Mouse (Mus musculus): Measurements from ENCODE around the gene Rhod.
A peak's percentile ranks its signal among the peaks of the same experiment; 100 is the strongest.
"Not testable (repeated sequence)": the region's sequence is repeated elsewhere in the genome, so short reads cannot be mapped to it uniquely, and the experiment has no call there.

The Rhod gene

DNA sequence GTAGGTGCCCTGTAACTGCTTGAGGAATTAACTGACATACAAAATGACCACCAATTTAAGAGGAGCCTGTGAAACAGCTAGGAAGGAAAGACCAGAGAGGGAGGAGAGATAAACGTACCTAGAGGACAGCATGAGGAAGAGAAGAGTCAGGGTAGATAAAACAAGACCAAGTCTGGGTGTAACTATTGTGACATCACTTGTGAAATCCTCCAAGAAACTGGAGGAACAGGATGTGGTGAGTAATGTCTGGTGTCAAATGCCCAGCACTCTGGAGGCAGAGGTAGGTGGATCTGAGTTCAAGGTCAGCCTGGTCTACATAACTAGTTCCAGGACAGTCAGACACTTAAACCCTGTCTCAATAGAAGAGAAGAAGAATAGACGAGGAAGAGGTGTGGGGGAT lies 30.2 kb downstream of the Rhod start:
- DNase-seq (ENCODE audit: inconsistent ontology term), result no peak

DNA sequence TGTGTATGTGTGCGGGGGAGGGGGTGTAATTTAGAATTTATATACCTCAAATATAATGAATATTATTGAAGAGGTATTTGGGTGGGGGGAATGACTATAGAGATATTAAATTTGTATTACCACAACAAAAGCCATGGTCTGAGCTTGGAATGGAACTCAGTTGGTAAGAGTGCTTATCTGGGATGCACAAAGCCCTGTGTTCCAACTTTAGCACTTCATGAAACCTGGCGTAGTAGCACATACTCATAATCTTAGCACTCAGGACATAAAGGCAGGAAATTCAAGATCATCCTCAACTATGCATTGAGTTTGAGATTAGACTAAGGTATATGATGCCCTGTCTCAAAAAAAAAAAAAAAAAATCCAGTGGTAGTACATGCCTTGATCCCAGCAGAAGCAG lies 34.4 kb downstream of the Rhod start:
- no peak for DNase-seq (ENCODE audit: inconsistent ontology term)

GRCm38 (mm10) chr19:4398959-4399358 lies 40.3 kb downstream of the Rhod start:
- no peak for DNase-seq (ENCODE audit: inconsistent ontology term)

DNA sequence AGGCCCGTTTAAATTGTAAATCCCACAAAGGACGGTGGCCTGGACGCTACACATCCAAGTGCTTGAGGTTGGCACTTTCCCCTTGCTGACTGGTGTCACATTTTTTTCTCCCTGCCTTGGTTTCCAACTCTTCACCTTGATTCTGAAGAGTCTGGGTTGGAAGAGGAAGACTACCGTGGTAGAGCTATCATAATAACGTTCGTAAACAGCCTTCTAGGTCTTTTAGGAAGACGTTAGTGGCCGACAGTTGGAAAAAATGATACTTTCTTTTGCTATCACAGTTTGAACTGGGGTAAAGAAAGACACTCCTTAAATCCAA lies 40.6 kb downstream of the Rhod start:
- DNase-seq (ENCODE audit: inconsistent ontology term), result no peak

GRCm38 (mm10) chr19:4397798-4398629 lies 41.2 kb downstream of the Rhod start, which contains the start of gene Kdm2a:
TSS of gene Kdm2a (minus strand) at chr19:4398285.
- DNase-seq (ENCODE audit: inconsistent ontology term), result no peak

DNA sequence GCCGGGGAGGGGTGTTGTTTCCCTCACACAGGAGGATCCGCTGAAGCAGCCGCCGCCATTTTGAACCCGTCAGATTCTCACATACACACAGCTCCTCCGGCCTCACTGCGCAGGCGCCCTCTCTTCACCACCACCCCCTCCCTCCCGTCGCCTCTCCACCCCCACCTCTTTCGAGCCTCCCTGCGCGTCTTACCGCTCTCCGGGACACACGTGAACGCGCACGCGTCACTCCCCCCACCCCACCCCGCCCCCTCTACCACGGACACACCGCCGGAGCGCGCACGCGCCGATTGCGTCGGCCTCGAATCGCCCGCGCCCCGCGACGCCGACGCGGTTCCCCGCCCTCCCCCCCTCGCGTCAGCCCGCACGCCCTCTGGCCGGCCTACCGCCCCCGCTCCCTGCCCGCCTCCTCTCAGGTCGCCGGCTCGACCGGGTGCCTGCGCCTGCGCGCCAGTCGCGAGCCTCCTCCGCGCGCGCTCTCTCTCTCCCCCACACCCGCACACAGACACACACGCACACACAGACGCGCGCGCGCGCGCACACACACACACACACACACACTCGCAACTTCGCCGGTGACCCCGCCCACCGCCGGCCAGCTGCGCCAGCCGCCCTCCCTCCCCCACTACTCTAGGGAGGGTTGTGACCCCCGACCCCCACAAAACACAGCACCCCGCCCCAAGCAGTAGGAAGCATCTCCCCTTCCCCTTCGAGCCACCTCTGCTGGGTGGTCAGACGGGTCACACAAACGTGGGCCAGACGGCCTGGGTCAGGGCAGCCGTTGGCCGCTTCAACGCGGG lies 42.0 kb downstream of the Rhod start:
- peak; percentile 99 for DNase-seq (ENCODE audit: inconsistent ontology term)

DNA sequence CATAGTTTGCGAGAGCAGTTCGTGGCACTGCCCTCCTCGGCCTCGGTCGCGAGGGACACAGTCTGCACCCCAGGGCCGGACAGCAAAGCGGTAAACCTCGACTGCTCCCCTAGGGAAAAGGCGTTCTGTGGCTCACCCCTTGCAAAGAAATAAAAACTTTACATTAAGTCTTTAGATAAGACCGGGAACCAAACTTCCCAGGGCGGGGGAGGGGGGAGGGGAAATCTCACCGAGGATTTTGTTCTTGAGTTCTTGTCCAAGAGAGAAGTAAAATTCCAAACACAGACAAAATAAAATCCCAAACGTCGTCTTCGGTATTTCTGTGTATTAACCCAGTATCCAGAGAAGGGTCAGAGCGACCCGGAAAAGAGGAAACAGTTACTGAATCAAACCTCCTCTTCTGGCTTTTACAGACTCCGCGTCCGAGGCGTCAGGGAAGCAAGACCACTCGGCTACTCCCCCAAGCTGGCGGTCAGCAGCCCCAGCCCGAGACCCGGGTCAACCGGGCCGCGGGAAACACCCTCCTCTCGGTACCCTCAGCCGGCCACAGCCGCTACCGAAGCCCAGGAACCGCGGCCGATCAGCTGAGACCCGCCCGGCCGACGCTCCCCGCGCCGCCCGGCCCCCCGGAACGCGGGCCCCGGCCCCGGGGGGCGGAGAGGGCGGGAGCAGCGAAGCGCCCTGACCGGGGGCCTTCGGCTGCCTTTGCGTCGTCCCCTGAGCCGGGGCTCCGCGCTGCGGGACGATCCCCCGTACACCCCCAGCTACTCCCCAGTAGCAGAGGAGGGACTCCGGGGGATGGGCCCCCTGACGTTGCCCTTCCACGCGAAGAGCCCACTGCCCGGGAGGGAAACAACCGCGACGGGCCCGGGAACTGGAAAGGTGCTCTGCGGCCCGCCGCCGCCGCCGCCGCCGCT lies 42.9 kb downstream of the Rhod start:
- peak; percentile 13 for DNase-seq (ENCODE audit: inconsistent ontology term)

- DNase-seq (ENCODE audit: inconsistent ontology term), result no peak
Measured at GRCm38 (mm10) chr19:4387276-4387675, 52.0 kb downstream of the Rhod start.

GRCm38 (mm10) chr19:4385026-4385425 lies 54.2 kb downstream of the Rhod start:
- no peak for DNase-seq (ENCODE audit: inconsistent ontology term)

- DNase-seq (ENCODE audit: inconsistent ontology term), result no peak
Measured at GRCm38 (mm10) chr19:4384322-4384721, 54.9 kb downstream of the Rhod start.

- DNase-seq (ENCODE audit: inconsistent ontology term), result no peak
Measured at GRCm38 (mm10) chr19:4383306-4383705, 55.9 kb downstream of the Rhod start.

- not testable (repeated sequence) for DNase-seq (ENCODE audit: inconsistent ontology term)
Measured at GRCm38 (mm10) chr19:4382303-4382702, 56.9 kb downstream of the Rhod start.

Measured in Muller cell, postnatal 12 days (primary cell).